Mouse (Mus musculus) right cerebral cortex, adult 2 months (tissue): ENCODE measurements around the gene Serpinb6e.

ENCODE experiments used
- DNase-seq, 2 experiments: peaks; one replicate each; pipeline ENCODE4 v3.0.0; 2021 to 2022; ENCODE audit warnings: low spot score in 2 of 2

Serpinb6e gene

GRCm38 (mm10) chr13:33843308-33843707 is at the start of gene Serpinb6e:
TSS of gene Serpinb6e (minus strand) at chr13:33843408.
- DNase-seq: no peak

- DNase-seq: no peak
These were observed 12.5 kb downstream of the Serpinb6e start for GRCm38 (mm10) chr13:33830751-33831150.

- DNase-seq: no peak
These were observed 19.8 kb downstream of the Serpinb6e start for GRCm38 (mm10) chr13:33823421-33823820.

GRCm38 (mm10) chr13:33821490-33822143 is 21.6 kb downstream of the Serpinb6e start:
- DNase-seq: peak; percentile 1 to 6
